Mouse (Mus musculus) G1E (cell line): ENCODE results near the gene Fdx1l. TPM values are rescaled to one million over a fixed set of nuclear protein-coding genes. Genes with fewer than 3 reads are reported as not detected.

Experiments
- ATAC-seq: 2 replicates; pipeline ENCODE4 v1.8.0; 2016; ENCODE audit warnings: mild to moderate bottlenecking; ENCODE audit not compliant: insufficient number of reproducible peaks, poor library complexity, low FRiP score, severe bottlenecking; ENCODE audit errors: extremely low read depth
- DNase-seq: peaks from one replicate; pipeline ENCODE4 v3.0.0; 2012; ENCODE audit warnings: low spot score
- H3K27me3 ChIP-seq: 2 replicates; pipeline ENCODE4 v1.6.1; 2012; ENCODE audit warnings: mild to moderate bottlenecking, low read length, inconsistent platforms; ENCODE audit not compliant: insufficient read depth
- H3K36me3 ChIP-seq: replicated peaks from 2 replicates; pipeline ENCODE3; 2012; ENCODE audit warnings: mild to moderate bottlenecking, inconsistent platforms
- H3K4me1 ChIP-seq: 2 replicates; pipeline ENCODE4 v1.6.1; 2012; ENCODE audit warnings: low read depth, low read length, inconsistent platforms, mixed read lengths; ENCODE audit not compliant: insufficient read depth
- H3K4me3 ChIP-seq: 2 replicates; pipeline ENCODE4 v1.5.1; 2012; ENCODE audit warnings: low read depth, mild to moderate bottlenecking, inconsistent platforms, low read length, moderate library complexity, mixed read lengths
- H3K9me3 ChIP-seq: replicated peaks from 2 replicates; pipeline ENCODE4 v1.6.1; 2012; ENCODE audit warnings: inconsistent platforms
- CTCF ChIP-seq: IDR thresholded peaks from 2 replicates; pipeline ENCODE4 v1.5.1; 2012; ENCODE audit warnings: low read depth, low read length, inconsistent platforms, mixed read lengths
- GATA1 ChIP-seq: IDR thresholded peaks from 2 replicates; pipeline ENCODE4 v1.6.1; 2012; ENCODE audit warnings: borderline replicate concordance, low read length, inconsistent platforms, mixed read lengths
- GATA2 ChIP-seq: IDR thresholded peaks from 2 replicates; pipeline ENCODE4 v1.6.1; 2012; ENCODE audit warnings: low read depth, low read length, inconsistent platforms, borderline replicate concordance
- POLR2AphosphoS5 ChIP-seq: IDR thresholded peaks from 2 replicates; pipeline ENCODE4 v1.6.1; 2012; ENCODE audit warnings: low read depth, low read length, inconsistent platforms; ENCODE audit not compliant: insufficient replicate concordance
- TAL1 ChIP-seq: conservative IDR thresholded peaks from 2 replicates; pipeline ENCODE4 v1.6.1; 2012; ENCODE audit warnings: low read depth, low read length, inconsistent platforms, mixed read lengths
- polyA plus RNA-seq: library from polyadenylated mRNA; stranded (reverse); fragments of >175 nt; gene quantifications from 2 replicates; pipeline ENCODE4 v1.2.3, GENCODE M21; 2012
- total RNA-seq, 2 experiments: library from RNA; stranded (forward) in 1 of 2; stranded (reverse) in 1 of 2; fragments of 200-1000 nt in 1 of 2; fragments of >200 nt in 1 of 2; fragmentation: Nextera tagmentation in 1 of 2; gene quantifications; 2 replicates each; pipeline ENCODE4 v1.2.3; 2014 to 2017

The Fdx1l gene
- total and polyA plus RNA-seq, 3 experiments = 30.6 to 56.1 (median 52.4) TPM

- peaks cover 51% of the 10 kb centered on the region for H3K36me3 ChIP-seq
- H3K27me3 ChIP-seq = no peaks in the 10 kb centered on the region
- DNase-seq (no peak), ATAC-seq (no peak)
- H3K4me3 ChIP-seq = no peak overlapping the region
- H3K9me3 ChIP-seq = no peaks in the 10 kb centered on the region
- TF ChIP-seq CTCF = no peak
- no peak for TF ChIP-seq POLR2AphosphoS5
- no peak for TF ChIP-seq GATA2
- TF ChIP-seq GATA1 = no peak
- no peak for TF ChIP-seq TAL1
- peaks cover 51% of the 10 kb centered on the region for H3K4me1 ChIP-seq
Observed at GRCm38 (mm10) chr9:21026849-21027248, 46.6 kb downstream of the Fdx1l start.

- TF ChIP-seq TAL1 = no peak
- no peak for TF ChIP-seq GATA1
- TF ChIP-seq POLR2AphosphoS5 = no peak
- TF ChIP-seq CTCF = no peak
- TF ChIP-seq GATA2 = no peak
- H3K4me1 ChIP-seq = peaks cover 40% of the 10 kb centered on the region
Observed at GRCm38 (mm10) chr9:21025258-21025810, 48.1 kb downstream of the Fdx1l start.

GRCm38 (mm10) chr9:21022726-21023125 lies 50.7 kb downstream of the Fdx1l start:
- Histone ChIP-seq H3K36me3 (peaks cover 74% of the 10 kb centered on the region), H3K4me1 (peaks cover 24% of the 10 kb centered on the region), H3K27me3 (no peaks in the 10 kb centered on the region), H3K4me3 (no peak overlapping the region), H3K9me3 (no peaks in the 10 kb centered on the region)
- no peak for DNase-seq
- no peak for TF ChIP-seq TAL1
- TF ChIP-seq GATA2 = no peak
- ATAC-seq = no peak

More at GRCm38 (mm10) chr9:21025258-21025810, 48.1 kb downstream of the Fdx1l start:
- no peaks in the 10 kb centered on the region for H3K27me3 ChIP-seq
- no peak for DNase-seq
- peaks cover 65% of the 10 kb centered on the region for H3K36me3 ChIP-seq
- no peak for ATAC-seq
- H3K9me3 ChIP-seq = no peaks in the 10 kb centered on the region
- no peak overlapping the region for H3K4me3 ChIP-seq

- Histone ChIP-seq H3K36me3 (peaks cover 74% of the 10 kb centered on the region), H3K4me1 (peaks cover 24% of the 10 kb centered on the region), H3K27me3 (peaks cover under 1% of the 10 kb centered on the region; the same call in 1 of the 2 replicates), H3K9me3 (no peaks in the 10 kb centered on the region), H3K4me3 (no peak overlapping the region)
- ATAC-seq (no peak), DNase-seq (no peak)
- TF ChIP-seq TAL1 (no peak), GATA2 (no peak), CTCF (no peak), POLR2AphosphoS5 (no peak), GATA1 (no peak)
Observed at GRCm38 (mm10) chr9:21022288-21022687, 51.1 kb downstream of the Fdx1l start.

- ATAC-seq (no peak), DNase-seq (no peak)
- TF ChIP-seq TAL1 (no peak), POLR2AphosphoS5 (no peak)
- Histone ChIP-seq H3K36me3 (peaks cover 67% of the 10 kb centered on the region), H3K9me3 (no peaks in the 10 kb centered on the region), H3K27me3 (peaks cover 7% of the 10 kb centered on the region; the same call in 1 of the 2 replicates), H3K4me3 (no peak overlapping the region), H3K4me1 (peaks cover 26% of the 10 kb centered on the region)
Observed at GRCm38 (mm10) chr9:21021363-21021762, 52.1 kb downstream of the Fdx1l start.

- DNase-seq = no peak
- TF ChIP-seq POLR2AphosphoS5 (no peak), GATA2 (no peak), TAL1 (no peak), CTCF (no peak), GATA1 (no peak)
- Histone ChIP-seq H3K4me3 (no peak overlapping the region), H3K27me3 (peaks cover 7% of the 10 kb centered on the region; the same call in 1 of the 2 replicates), H3K9me3 (no peaks in the 10 kb centered on the region), H3K36me3 (peaks cover 52% of the 10 kb centered on the region), H3K4me1 (peaks cover 49% of the 10 kb centered on the region)
- no peak for ATAC-seq
Observed at GRCm38 (mm10) chr9:21018600-21018999, 54.8 kb downstream of the Fdx1l start.

Other genes with a start within 250 kb of the Fdx1l start
Only the 20 nearest of the 24 such genes appear.
- not detected in 2 replicates for gene A230050P20Rik, start 205.0 kb downstream of the Fdx1l start, total RNA-seq (2014; fragmentation: Nextera tagmentation)
- 0.05 TPM in 1 of 2 replicates, not detected in the other for gene A230050P20Rik, start 205.0 kb downstream of the Fdx1l start, total RNA-seq (2017)
- gene A230050P20Rik, start 205.0 kb downstream of the Fdx1l start, polyA plus RNA-seq = 0.04 and 0.05 TPM in 2 replicates
- gene Angptl6, start 193.9 kb downstream of the Fdx1l start, total RNA-seq (2014; fragmentation: Nextera tagmentation) = 1.2 and 5.1 TPM in 2 replicates
- 0.66 and 0.93 TPM in 2 replicates for gene Angptl6, start 193.9 kb downstream of the Fdx1l start, total RNA-seq (2017)
- gene Angptl6, start 193.9 kb downstream of the Fdx1l start, polyA plus RNA-seq = 2.4 and 3.1 TPM in 2 replicates
- 40.3 and 47.7 TPM in 2 replicates for gene Ppan, start 185.4 kb downstream of the Fdx1l start, total RNA-seq (2014; fragmentation: Nextera tagmentation)
- gene Ppan, start 185.4 kb downstream of the Fdx1l start, total RNA-seq (2017) = 66.9 and 71.7 TPM in 2 replicates
- 297 and 313 TPM in 2 replicates for gene Ppan, start 185.4 kb downstream of the Fdx1l start, polyA plus RNA-seq
- 198 and 222 TPM in 2 replicates for gene Eif3g, start 175.0 kb downstream of the Fdx1l start, total RNA-seq (2014; fragmentation: Nextera tagmentation)
- gene Eif3g, start 175.0 kb downstream of the Fdx1l start, total RNA-seq (2017) = 173 and 175 TPM in 2 replicates
- 475 and 545 TPM in 2 replicates for gene Eif3g, start 175.0 kb downstream of the Fdx1l start, polyA plus RNA-seq
- 142 and 148 TPM in 2 replicates for gene Dnmt1, start 113.7 kb downstream of the Fdx1l start, total RNA-seq (2014; fragmentation: Nextera tagmentation)
- 167 and 197 TPM in 2 replicates for gene Dnmt1, start 113.7 kb downstream of the Fdx1l start, total RNA-seq (2017)
- 178 and 209 TPM in 2 replicates for gene Dnmt1, start 113.7 kb downstream of the Fdx1l start, polyA plus RNA-seq
- 1.8 and 8.4 TPM in 2 replicates for gene S1pr2, start 96.8 kb downstream of the Fdx1l start, total RNA-seq (2014; fragmentation: Nextera tagmentation)
- 2.1 and 2.8 TPM in 2 replicates for gene S1pr2, start 96.8 kb downstream of the Fdx1l start, total RNA-seq (2017)
- gene S1pr2, start 96.8 kb downstream of the Fdx1l start, polyA plus RNA-seq = 1.6 TPM in 2 replicates
- gene Mrpl4, start 70.9 kb downstream of the Fdx1l start, total RNA-seq (2014; fragmentation: Nextera tagmentation) = 38.4 and 39.6 TPM in 2 replicates
- gene Mrpl4, start 70.9 kb downstream of the Fdx1l start, total RNA-seq (2017) = 39.1 and 51.5 TPM in 2 replicates
- 92.6 and 129 TPM in 2 replicates for gene Mrpl4, start 70.9 kb downstream of the Fdx1l start, polyA plus RNA-seq
- 9.6 and 9.9 TPM in 2 replicates for gene Icam1, start 57.6 kb downstream of the Fdx1l start, total RNA-seq (2014; fragmentation: Nextera tagmentation)
- gene Icam1, start 57.6 kb downstream of the Fdx1l start, total RNA-seq (2017) = 15.7 and 17.1 TPM in 2 replicates
- 5.0 and 5.8 TPM in 2 replicates for gene Icam1, start 57.6 kb downstream of the Fdx1l start, polyA plus RNA-seq
- 2.1 and 4.8 TPM in 2 replicates for gene Icam4, start 44.2 kb downstream of the Fdx1l start, total RNA-seq (2014; fragmentation: Nextera tagmentation)
- 8.2 and 10.6 TPM in 2 replicates for gene Icam4, start 44.2 kb downstream of the Fdx1l start, total RNA-seq (2017)
- 8.3 and 11.2 TPM in 2 replicates for gene Icam4, start 44.2 kb downstream of the Fdx1l start, polyA plus RNA-seq
- gene Icam5, start 41.5 kb downstream of the Fdx1l start, total RNA-seq (2014; fragmentation: Nextera tagmentation) = not detected in 2 replicates
- gene Icam5, start 41.5 kb downstream of the Fdx1l start, total RNA-seq (2017) = 0.33 and 0.99 TPM in 2 replicates
- gene Icam5, start 41.5 kb downstream of the Fdx1l start, polyA plus RNA-seq = 0.30 and 0.38 TPM in 2 replicates
- gene Zglp1, start 6.5 kb downstream of the Fdx1l start, total RNA-seq (2014; fragmentation: Nextera tagmentation) = not detected in 2 replicates
- not detected in 2 replicates for gene Zglp1, start 6.5 kb downstream of the Fdx1l start, total RNA-seq (2017)
- gene Zglp1, start 6.5 kb downstream of the Fdx1l start, polyA plus RNA-seq = 4.0 and 4.5 TPM in 2 replicates
- 0.98 and 2.2 TPM in 2 replicates for gene Gm49373, start 518 bp downstream of the Fdx1l start, total RNA-seq (2014; fragmentation: Nextera tagmentation)
- gene Gm49373, start 518 bp downstream of the Fdx1l start, total RNA-seq (2017) = 0.33 and 1.0 TPM in 2 replicates
- gene Gm49373, start 518 bp downstream of the Fdx1l start, polyA plus RNA-seq = 0.61 and 1.2 TPM in 2 replicates
- 95.6 and 162 TPM in 2 replicates for gene Gm38431, start 18.4 kb upstream of the Fdx1l start, total RNA-seq (2014; fragmentation: Nextera tagmentation)
- gene Gm38431, start 18.4 kb upstream of the Fdx1l start, total RNA-seq (2017) = 2.1 and 2.8 TPM in 2 replicates
- gene Gm38431, start 18.4 kb upstream of the Fdx1l start, polyA plus RNA-seq = 382 and 444 TPM in 2 replicates
- gene Raver1, start 18.4 kb upstream of the Fdx1l start, total RNA-seq (2014; fragmentation: Nextera tagmentation) = 35.1 and 72.2 TPM in 2 replicates
- 18.5 and 19.6 TPM in 2 replicates for gene Raver1, start 18.4 kb upstream of the Fdx1l start, total RNA-seq (2017)
- 0.62 and 0.92 TPM in 2 replicates for gene Raver1, start 18.4 kb upstream of the Fdx1l start, polyA plus RNA-seq
- 16.1 and 16.6 TPM in 2 replicates for gene Tyk2, start 57.6 kb upstream of the Fdx1l start, total RNA-seq (2014; fragmentation: Nextera tagmentation)
- 17.4 and 19.0 TPM in 2 replicates for gene Tyk2, start 57.6 kb upstream of the Fdx1l start, total RNA-seq (2017)
- gene Tyk2, start 57.6 kb upstream of the Fdx1l start, polyA plus RNA-seq = 17.3 and 19.0 TPM in 2 replicates
- gene Cdc37, start 76.4 kb upstream of the Fdx1l start, total RNA-seq (2014; fragmentation: Nextera tagmentation) = 80.4 and 86.7 TPM in 2 replicates
- gene Cdc37, start 76.4 kb upstream of the Fdx1l start, total RNA-seq (2017) = 124 and 193 TPM in 2 replicates
- 213 and 280 TPM in 2 replicates for gene Cdc37, start 76.4 kb upstream of the Fdx1l start, polyA plus RNA-seq
- 2.5 and 2.9 TPM in 2 replicates for gene Pde4a, start 92.1 kb upstream of the Fdx1l start, total RNA-seq (2014; fragmentation: Nextera tagmentation)
- gene Pde4a, start 92.1 kb upstream of the Fdx1l start, total RNA-seq (2017) = 1.5 and 1.7 TPM in 2 replicates
- 1.4 and 1.5 TPM in 2 replicates for gene Pde4a, start 92.1 kb upstream of the Fdx1l start, polyA plus RNA-seq
- gene Keap1, start 165.7 kb upstream of the Fdx1l start, total RNA-seq (2014; fragmentation: Nextera tagmentation) = 16.7 and 21.3 TPM in 2 replicates
- gene Keap1, start 165.7 kb upstream of the Fdx1l start, total RNA-seq (2017) = 46.4 and 48.1 TPM in 2 replicates
- gene Keap1, start 165.7 kb upstream of the Fdx1l start, polyA plus RNA-seq = 73.3 and 81.7 TPM in 2 replicates
- gene S1pr5, start 174.8 kb upstream of the Fdx1l start, total RNA-seq (2014; fragmentation: Nextera tagmentation) = not detected in 2 replicates
- 0.11 TPM in 1 of 2 replicates, not detected in the other for gene S1pr5, start 174.8 kb upstream of the Fdx1l start, total RNA-seq (2017)
- not detected in 2 replicates for gene S1pr5, start 174.8 kb upstream of the Fdx1l start, polyA plus RNA-seq
- 7.0 and 14.5 TPM in 2 replicates for gene Atg4d, start 191.7 kb upstream of the Fdx1l start, total RNA-seq (2014; fragmentation: Nextera tagmentation)
- 9.1 and 11.0 TPM in 2 replicates for gene Atg4d, start 191.7 kb upstream of the Fdx1l start, total RNA-seq (2017)
- gene Atg4d, start 191.7 kb upstream of the Fdx1l start, polyA plus RNA-seq = 14.9 and 20.7 TPM in 2 replicates